Mouse (Mus musculus) hindbrain, embryonic 10.5 days (tissue): ENCODE data around the gene Pank1. TPM values are rescaled to one million over a fixed set of nuclear protein-coding genes. Genes with fewer than 3 reads are reported as not detected.

Experiments used
- DNase-seq: peaks from one replicate; pipeline ENCODE4 v3.0.0-alpha.2; 2017; ENCODE audit warnings: low spot score
- H3K27ac ChIP-seq: fragments of 300-500 bp; sonication (generic); 2 replicates; pipeline ENCODE4 v1.5.1; 2016; ENCODE audit warnings: mild to moderate bottlenecking, moderate library complexity
- H3K27me3 ChIP-seq: fragments of 300-500 bp; sonication (generic); 2 replicates; pipeline ENCODE4 v1.6.1; 2016; ENCODE audit warnings: mild to moderate bottlenecking; ENCODE audit not compliant: poor library complexity, insufficient read depth, severe bottlenecking
- H3K36me3 ChIP-seq: fragments of 300-500 bp; sonication (generic); 2 replicates; pipeline ENCODE4 v1.6.1; 2016; ENCODE audit warnings: mild to moderate bottlenecking, moderate library complexity
- H3K4me1 ChIP-seq: fragments of 300-500 bp; sonication (generic); replicated peaks from 2 replicates; pipeline ENCODE4 v1.6.1; 2016; ENCODE audit warnings: mild to moderate bottlenecking
- H3K4me3 ChIP-seq: fragments of 300-500 bp; sonication (generic); 2 replicates; pipeline ENCODE4 v1.5.1; 2016; ENCODE audit warnings: mild to moderate bottlenecking, moderate library complexity
- H3K9me3 ChIP-seq: fragments of 300-500 bp; sonication (generic); 2 replicates; pipeline ENCODE4 v1.6.1; 2016; ENCODE audit warnings: mild to moderate bottlenecking, moderate library complexity
- WGBS: fragments of 180-500 bp; shearing (Covaris S2); methylation state at CpG from one replicate; pipeline ENCODE4 v1.1.7; 2016; 5-methylcytosine and 5-hydroxymethylcytosine counted together
- polyA plus RNA-seq: library from polyadenylated mRNA; unstranded; fragments of >200 nt; fragmentation: Nextera tagmentation; extraction: Ambion mirVana; gene quantifications from 2 replicates; pipeline ENCODE4 v1.2.1, GENCODE M21; 2016

The Pank1 gene
- polyA plus RNA-seq, result 5.6 and 6.2 TPM in 2 replicates

DNA sequence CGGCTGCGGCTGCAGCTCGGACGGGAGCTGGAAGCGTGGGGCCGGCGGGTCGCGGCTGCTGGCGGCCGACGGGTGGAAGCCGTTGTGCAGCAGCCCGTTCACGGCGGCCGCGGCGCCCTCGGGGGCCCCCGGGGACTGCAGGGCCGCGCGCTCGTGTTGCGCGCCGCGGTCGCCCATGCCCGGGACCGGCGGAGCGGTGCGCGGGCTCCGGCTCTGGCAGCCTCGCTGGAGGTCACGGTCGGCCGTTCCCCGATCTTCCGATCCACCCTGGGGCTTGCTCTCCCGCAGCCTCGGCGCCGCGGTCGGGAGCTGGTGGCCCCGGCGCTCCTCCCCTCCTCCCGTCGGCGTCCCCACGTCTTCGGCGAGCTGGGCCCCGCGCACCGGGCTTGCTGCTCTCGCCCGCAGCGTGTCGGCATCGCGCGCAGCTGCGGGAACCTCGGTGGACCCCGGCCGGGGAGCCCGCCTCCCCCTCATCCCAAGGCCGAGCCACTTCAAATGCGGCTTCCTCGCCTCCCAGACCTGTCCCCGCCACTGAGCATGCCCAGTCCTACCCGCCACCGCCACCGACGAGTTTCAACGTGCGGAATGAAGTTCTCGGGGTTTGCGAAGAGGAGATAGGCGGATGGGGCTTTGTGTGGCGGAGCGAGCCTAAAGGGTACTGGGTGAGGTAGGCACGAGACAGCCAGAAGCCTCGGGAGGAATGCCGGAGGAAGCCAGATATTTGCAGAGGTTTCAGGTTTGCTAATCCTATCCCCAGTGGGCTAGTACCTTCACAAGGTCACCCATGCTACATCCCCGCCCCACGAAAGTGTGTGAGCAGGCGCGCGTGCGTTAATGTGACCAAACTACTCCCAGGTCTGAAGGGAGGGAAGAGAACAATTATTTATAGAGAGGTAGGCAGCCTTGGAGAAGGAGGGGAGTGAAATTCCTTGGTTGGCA, at the start of gene Pank1:
Gene Pank1 (minus strand): TSS at position 853 of the 939 bp plus-strand sequence.
- Histone ChIP-seq H3K27ac (peak within 1 kb of the TSS; percentile 96), H3K4me1 (peaks cover 25% of the 10 kb centered on the region), H3K4me3 (peak within 1 kb of the TSS; percentile 76), H3K36me3 (no peaks in the 10 kb centered on the region), H3K9me3 (no peaks in the 10 kb centered on the region), H3K27me3 (no peaks in the 10 kb centered on the region)
- peak; percentile 83 for DNase-seq
- under 1% methylated on average over 96 of the region's 96 CpGs for WGBS

DNA sequence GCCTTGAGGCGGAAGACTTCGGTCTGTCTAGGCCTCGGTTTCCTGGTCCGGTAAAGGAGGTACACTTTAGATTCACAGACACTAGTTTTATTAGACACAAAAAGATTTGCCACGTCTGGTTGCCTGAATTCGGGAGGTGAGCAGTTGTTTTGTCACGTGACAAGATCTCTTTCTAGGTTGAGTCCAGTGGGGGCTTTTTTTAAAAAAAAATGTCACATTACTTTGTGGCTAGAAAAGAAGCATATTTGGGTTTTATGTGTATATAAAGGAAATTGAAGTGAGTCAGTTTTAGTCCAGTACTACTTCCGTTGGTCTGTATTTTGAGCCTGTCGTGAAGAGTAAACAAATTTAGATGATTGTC, 43.3 kb upstream of the Pank1 start:
- no peaks in the 10 kb centered on the region for H3K9me3 ChIP-seq
- peak overlapping the region; percentile 91 for H3K4me3 ChIP-seq
- WGBS, result 1% methylated on average over 9 of the region's 9 CpGs
- peaks cover 34% of the 10 kb centered on the region for H3K36me3 ChIP-seq
- no peak for DNase-seq
- peaks cover 3% of the 10 kb centered on the region; the same call in 1 of the 2 replicates for H3K4me1 ChIP-seq
- H3K27ac ChIP-seq, result peak overlapping the region; percentile 92
- H3K27me3 ChIP-seq, result no peaks in the 10 kb centered on the region

DNA sequence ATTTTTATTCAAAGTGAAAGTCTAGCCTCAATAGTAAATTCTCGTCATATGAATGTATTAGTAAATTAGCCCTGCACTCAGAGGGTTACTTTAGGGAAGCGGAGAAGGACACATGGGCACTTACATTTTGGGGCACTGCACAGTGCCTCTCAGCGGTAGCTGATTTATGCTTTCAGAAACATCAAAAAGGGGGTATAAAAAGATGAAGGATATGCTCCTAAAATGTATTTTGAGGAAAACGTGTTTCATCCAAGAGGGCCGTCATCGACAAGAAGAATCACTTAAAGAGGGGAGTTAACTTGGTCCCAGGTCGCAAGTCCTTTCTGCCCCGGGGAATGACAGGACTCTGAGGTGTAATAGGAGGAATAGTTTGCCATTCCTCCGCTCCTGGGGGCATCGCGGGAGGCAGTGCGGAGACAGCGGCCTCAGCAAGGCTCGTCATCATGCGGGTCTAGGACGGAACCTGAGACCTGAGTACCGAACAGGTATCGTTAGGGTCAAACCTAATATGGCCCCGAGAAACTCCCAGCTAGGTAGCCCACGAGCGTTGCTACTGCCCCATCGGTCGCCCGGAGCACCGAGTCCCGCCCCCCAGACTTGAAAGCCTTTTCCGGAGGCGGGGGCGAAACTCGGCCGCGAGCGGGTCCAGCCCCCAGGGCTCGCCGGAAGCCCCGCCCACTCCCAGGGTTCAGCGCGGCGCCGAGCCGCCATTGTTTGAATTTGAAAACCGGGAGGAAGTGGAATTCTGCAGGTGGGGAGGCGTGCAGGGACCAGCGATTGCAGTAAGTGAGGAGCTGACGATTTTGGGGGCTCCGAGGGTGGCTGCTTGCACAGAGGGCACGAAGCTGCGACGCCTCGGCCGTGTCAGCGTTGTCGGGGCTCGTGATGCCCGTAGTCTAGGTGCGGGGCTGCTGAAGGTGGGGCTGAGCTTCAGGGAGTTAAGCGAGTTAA, 42.7 kb upstream of the Pank1 start, which contains the start of gene Kif20b:
Gene Kif20b (plus strand): TSS at position 710 of the 951 bp plus-strand sequence.
- H3K9me3 ChIP-seq, result no peaks in the 10 kb centered on the region
- H3K36me3 ChIP-seq, result peaks cover 28% of the 10 kb centered on the region
- peak; percentile 93 for DNase-seq
- H3K27me3 ChIP-seq, result no peaks in the 10 kb centered on the region
- under 1% methylated on average over 57 of the region's 57 CpGs for WGBS
- peaks cover 3% of the 10 kb centered on the region; the same call in 1 of the 2 replicates for H3K4me1 ChIP-seq
- H3K4me3 ChIP-seq, result peak within 1 kb of the TSS; percentile 91
- peak within 1 kb of the TSS; percentile 92 for H3K27ac ChIP-seq

DNA sequence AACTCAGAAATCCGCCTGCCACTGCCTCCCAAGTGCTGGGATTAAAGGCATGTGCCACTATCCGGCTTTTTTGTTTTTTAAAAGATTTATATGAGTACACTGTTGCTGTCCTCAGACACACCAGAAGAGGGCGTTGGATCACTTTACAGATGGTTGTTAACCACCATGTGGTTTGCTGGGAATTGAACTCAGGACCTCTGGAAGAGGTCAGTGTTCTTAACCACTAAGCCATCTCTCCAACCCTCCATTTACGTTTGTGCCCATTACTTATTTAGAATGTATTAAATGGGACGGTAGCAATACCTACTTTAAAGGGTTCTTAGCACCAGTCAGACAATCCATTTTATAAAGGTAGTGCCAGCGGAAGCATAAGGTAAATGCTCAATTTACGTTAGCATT, 42.0 kb upstream of the Pank1 start:
- Histone ChIP-seq H3K27ac (no peak overlapping the region), H3K4me3 (peak overlapping the region; percentile 91), H3K27me3 (no peaks in the 10 kb centered on the region), H3K4me1 (peaks cover 3% of the 10 kb centered on the region; the same call in 1 of the 2 replicates), H3K36me3 (peaks cover 22% of the 10 kb centered on the region), H3K9me3 (no peaks in the 10 kb centered on the region)
- DNase-seq, result peak; percentile 20
- WGBS, result 20% methylated on average over 7 of the region's 7 CpGs

GRCm38 (mm10) chr19:34920531-34920930, 41.3 kb upstream of the Pank1 start:
- no peak overlapping the region for H3K4me3 ChIP-seq
- no peak overlapping the region for H3K27ac ChIP-seq
- no peak for DNase-seq
- no peaks in the 10 kb centered on the region for H3K9me3 ChIP-seq
- WGBS, result 85% methylated on average over 3 of the region's 3 CpGs
- H3K27me3 ChIP-seq, result no peaks in the 10 kb centered on the region
- peaks cover 3% of the 10 kb centered on the region; the same call in 1 of the 2 replicates for H3K4me1 ChIP-seq
- peaks cover 14% of the 10 kb centered on the region for H3K36me3 ChIP-seq

GRCm38 (mm10) chr19:34920066-34920465, 40.8 kb upstream of the Pank1 start:
- no peaks in the 10 kb centered on the region for H3K9me3 ChIP-seq
- peaks cover 3% of the 10 kb centered on the region; the same call in 1 of the 2 replicates for H3K4me1 ChIP-seq
- no peak overlapping the region for H3K4me3 ChIP-seq
- no peak for DNase-seq
- no peak overlapping the region for H3K27ac ChIP-seq
- 96% methylated on average over 4 of the region's 4 CpGs for WGBS
- H3K27me3 ChIP-seq, result no peaks in the 10 kb centered on the region
- H3K36me3 ChIP-seq, result peaks cover 10% of the 10 kb centered on the region

- no peak overlapping the region for H3K27ac ChIP-seq
- no peak overlapping the region for H3K4me3 ChIP-seq
- H3K9me3 ChIP-seq, result no peaks in the 10 kb centered on the region
- peaks cover 12% of the 10 kb centered on the region for H3K4me1 ChIP-seq
- DNase-seq, result no peak
- no peaks in the 10 kb centered on the region for H3K36me3 ChIP-seq
- H3K27me3 ChIP-seq, result no peaks in the 10 kb centered on the region
These were observed 33.1 kb upstream of the Pank1 start for GRCm38 (mm10) chr19:34912366-34912765.

- H3K27me3 ChIP-seq, result no peaks in the 10 kb centered on the region
- peaks cover 12% of the 10 kb centered on the region for H3K4me1 ChIP-seq
- no peak overlapping the region for H3K27ac ChIP-seq
- no peak for DNase-seq
- 85% methylated on average over 5 of the region's 5 CpGs for WGBS
- H3K36me3 ChIP-seq, result no peaks in the 10 kb centered on the region
- H3K9me3 ChIP-seq, result no peaks in the 10 kb centered on the region
- no peak overlapping the region for H3K4me3 ChIP-seq
These were observed 27.5 kb upstream of the Pank1 start for GRCm38 (mm10) chr19:34906772-34907171.

- peaks cover 12% of the 10 kb centered on the region for H3K4me1 ChIP-seq
- H3K27me3 ChIP-seq, result no peaks in the 10 kb centered on the region
- 94% methylated on average over 7 of the region's 7 CpGs for WGBS
- H3K4me3 ChIP-seq, result no peak overlapping the region
- H3K9me3 ChIP-seq, result no peaks in the 10 kb centered on the region
- no peaks in the 10 kb centered on the region for H3K36me3 ChIP-seq
- DNase-seq, result no peak
- H3K27ac ChIP-seq, result no peak overlapping the region
These were observed 26.2 kb upstream of the Pank1 start for GRCm38 (mm10) chr19:34905424-34905823.

DNA sequence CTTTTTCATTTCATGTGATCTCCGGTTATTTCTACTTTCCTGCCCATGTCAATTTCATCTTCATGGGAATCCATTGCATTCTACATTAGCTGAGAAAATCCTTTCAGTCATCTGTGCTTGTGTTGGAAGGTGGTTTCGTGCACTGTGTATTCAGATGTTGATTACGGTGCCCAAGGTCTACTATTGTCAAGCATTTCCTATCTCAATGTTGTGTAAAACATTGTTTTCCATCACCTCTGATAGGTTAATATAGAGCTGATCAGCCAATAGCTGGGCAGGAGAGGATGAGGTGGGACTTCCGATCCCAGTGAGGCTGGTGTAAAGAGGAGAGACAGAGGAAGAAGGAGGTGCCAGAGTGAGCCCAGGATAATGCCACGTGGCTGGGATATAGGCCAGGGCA, 24.8 kb upstream of the Pank1 start:
- H3K4me1 ChIP-seq, result peaks cover 12% of the 10 kb centered on the region
- no peak overlapping the region for H3K27ac ChIP-seq
- no peak overlapping the region for H3K4me3 ChIP-seq
- no peaks in the 10 kb centered on the region for H3K36me3 ChIP-seq
- WGBS, result 82% methylated on average over 5 of the region's 5 CpGs
- no peak for DNase-seq
- no peaks in the 10 kb centered on the region for H3K27me3 ChIP-seq
- no peaks in the 10 kb centered on the region for H3K9me3 ChIP-seq

DNA sequence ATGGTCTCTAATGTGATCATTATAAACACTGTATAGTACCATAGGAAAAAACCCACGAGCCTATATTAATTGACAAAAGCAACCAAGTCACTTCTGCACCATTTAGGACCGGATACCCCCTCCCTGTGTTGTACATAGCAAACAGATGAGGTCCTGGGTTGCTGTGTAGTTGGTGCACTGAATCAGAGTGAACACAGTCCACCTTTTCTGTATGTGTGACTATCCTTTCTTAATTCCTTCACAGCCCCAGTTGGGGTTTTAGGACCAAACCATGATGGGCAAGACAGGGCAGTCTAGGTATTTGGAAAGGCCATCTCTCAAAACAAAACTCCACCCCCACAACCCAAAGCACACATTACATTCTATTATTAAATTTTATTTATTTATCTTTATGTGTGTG, 22.5 kb upstream of the Pank1 start:
- H3K27ac ChIP-seq, result no peak overlapping the region
- H3K4me3 ChIP-seq, result no peak overlapping the region
- H3K27me3 ChIP-seq, result no peaks in the 10 kb centered on the region
- H3K36me3 ChIP-seq, result no peaks in the 10 kb centered on the region
- 84% methylated on average over 2 of the region's 2 CpGs for WGBS
- DNase-seq, result no peak
- no peaks in the 10 kb centered on the region for H3K9me3 ChIP-seq
- no peaks in the 10 kb centered on the region for H3K4me1 ChIP-seq

DNA sequence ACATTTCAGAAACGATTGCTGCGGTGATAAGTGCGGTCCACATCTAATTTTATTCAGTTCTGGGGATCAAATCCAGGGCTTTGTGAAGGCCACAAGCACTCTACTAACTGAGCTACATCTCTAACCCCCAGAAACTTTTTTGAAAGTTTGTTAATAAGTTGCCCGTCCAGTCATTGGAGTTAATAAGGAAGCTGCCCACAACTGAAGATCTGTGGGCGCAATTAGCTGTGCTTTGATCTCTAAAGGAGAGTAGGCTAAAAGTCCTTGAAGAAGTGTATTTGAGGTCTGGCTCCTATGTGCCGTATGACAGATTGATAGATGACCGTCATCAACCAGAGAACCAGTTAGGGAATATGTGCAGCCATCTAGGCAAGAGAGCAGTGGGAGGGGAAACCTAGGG, 22.0 kb upstream of the Pank1 start:
- WGBS, result 91% methylated on average over 7 of the region's 7 CpGs
- Histone ChIP-seq H3K4me1 (no peaks in the 10 kb centered on the region), H3K4me3 (no peak overlapping the region), H3K27me3 (no peaks in the 10 kb centered on the region), H3K36me3 (no peaks in the 10 kb centered on the region), H3K9me3 (no peaks in the 10 kb centered on the region), H3K27ac (no peak overlapping the region)
- DNase-seq, result no peak
